Mouse (Mus musculus) bone marrow, adult 2 months (tissue): ENCODE data around the gene Eif4e3.

Source experiments
- CTCF ChIP-seq: fragments of 200-500 bp; IDR thresholded peaks from 2 replicates; pipeline ENCODE4 v1.5.1; 2011; ENCODE audit warnings: low read length, control low read depth; ENCODE audit not compliant: control insufficient read depth, insufficient read depth
- POLR2A ChIP-seq: fragments of 200-500 bp; IDR thresholded peaks from 2 replicates; pipeline ENCODE4 v1.6.1; 2011; ENCODE audit warnings: low read depth, mild to moderate bottlenecking, control low read depth, low read length, borderline replicate concordance; ENCODE audit not compliant: control insufficient read depth

- TF ChIP-seq CTCF (no peak), POLR2A (no peak)
These were observed 47.1 kb downstream of the Eif4e3 start for GRCm38 (mm10) chr6:99619466-99619865.
